Mouse (Mus musculus) gastrocnemius, postnatal 10 days (tissue): Measurements from ENCODE around the gene Nyap2. TPM values are rescaled to one million over a fixed set of nuclear protein-coding genes. Genes with fewer than 3 reads are reported as not detected.

Experiments
- DNase-seq: peaks from one replicate; pipeline ENCODE4 v3.0.0; 2021; ENCODE audit warnings: mixed read lengths
- long read RNA-seq, 2 experiments: library from polyadenylated mRNA; stranded (forward); transcript quantifications; one replicate each; pipeline ENCODE4 v2.0.0; 2021
- total RNA-seq, 2 experiments: library from RNA; stranded (reverse); gene quantifications; 2 replicates each; pipeline ENCODE4 v1.2.3; 2021

The Nyap2 gene
- under 1 TPM; 0.07 to 0.52 TPM for total RNA-seq
- long read RNA-seq, experiment 1 = 0 reads
- long read RNA-seq, experiment 2 = 0 reads

- DNase-seq = no peak
These were observed at the start of gene Nyap2 for GRCm38 (mm10) chr1:81076831-81077664. Gene Nyap2, plus strand, starts transcription at chr1:81076950.

GRCm38 (mm10) chr1:81042907-81043868 lies 33.6 kb upstream of the Nyap2 start:
- no peak for DNase-seq

GRCm38 (mm10) chr1:81058340-81058739 lies 18.4 kb upstream of the Nyap2 start:
- no peak for DNase-seq

GRCm38 (mm10) chr1:81058835-81059234 lies 17.9 kb upstream of the Nyap2 start:
- no peak for DNase-seq

GRCm38 (mm10) chr1:81062811-81063210 lies 13.9 kb upstream of the Nyap2 start:
- DNase-seq = no peak

GRCm38 (mm10) chr1:81076259-81076658 lies 491 bp upstream of the Nyap2 start:
- no peak for DNase-seq

GRCm38 (mm10) chr1:81077665-81078314 lies 1.0 kb downstream of the Nyap2 start:
- DNase-seq = no peak

GRCm38 (mm10) chr1:81087485-81087884 lies 10.7 kb downstream of the Nyap2 start:
- DNase-seq = no peak

GRCm38 (mm10) chr1:81090400-81090799 lies 13.7 kb downstream of the Nyap2 start:
- no peak for DNase-seq

GRCm38 (mm10) chr1:81090979-81091378 lies 14.2 kb downstream of the Nyap2 start:
- no peak for DNase-seq

GRCm38 (mm10) chr1:81092056-81092455 lies 15.3 kb downstream of the Nyap2 start:
- DNase-seq = no peak

- no peak for DNase-seq
These were observed 16.1 kb downstream of the Nyap2 start for GRCm38 (mm10) chr1:81092886-81093285.

- DNase-seq = no peak
These were observed 22.2 kb downstream of the Nyap2 start for GRCm38 (mm10) chr1:81098950-81099349.

- DNase-seq = no peak
These were observed 25.0 kb downstream of the Nyap2 start for GRCm38 (mm10) chr1:81101749-81102148.

GRCm38 (mm10) chr1:81119732-81120131 lies 43.0 kb downstream of the Nyap2 start:
- no peak for DNase-seq

- DNase-seq = no peak
These were observed 55.4 kb downstream of the Nyap2 start for GRCm38 (mm10) chr1:81132007-81132712.

- DNase-seq = no peak
These were observed 67.1 kb downstream of the Nyap2 start for GRCm38 (mm10) chr1:81143855-81144254.

- DNase-seq = no peak
These were observed 68.8 kb downstream of the Nyap2 start for GRCm38 (mm10) chr1:81145576-81145975.

- DNase-seq = no peak
These were observed 92.5 kb downstream of the Nyap2 start for GRCm38 (mm10) chr1:81169245-81169644.

GRCm38 (mm10) chr1:81172703-81173102 lies 96.0 kb downstream of the Nyap2 start:
- DNase-seq = no peak

- DNase-seq = no peak
These were observed 96.6 kb downstream of the Nyap2 start for GRCm38 (mm10) chr1:81173303-81173702.

GRCm38 (mm10) chr1:81179725-81180124 lies 103.0 kb downstream of the Nyap2 start:
- no peak for DNase-seq
